Mouse (Mus musculus) ES-CJ7 (cell line): Measurements from ENCODE around the gene Map3k14.
"Not testable (repeated sequence)": the region's sequence is repeated elsewhere in the genome, so short reads cannot be mapped to it uniquely, and the experiment has no call there.

Experiments used
- DNase-seq: peaks from one replicate; pipeline ENCODE4 v3.0.0; 2011; ENCODE audit warnings: low read depth, low spot score

Map3k14 gene

DNA sequence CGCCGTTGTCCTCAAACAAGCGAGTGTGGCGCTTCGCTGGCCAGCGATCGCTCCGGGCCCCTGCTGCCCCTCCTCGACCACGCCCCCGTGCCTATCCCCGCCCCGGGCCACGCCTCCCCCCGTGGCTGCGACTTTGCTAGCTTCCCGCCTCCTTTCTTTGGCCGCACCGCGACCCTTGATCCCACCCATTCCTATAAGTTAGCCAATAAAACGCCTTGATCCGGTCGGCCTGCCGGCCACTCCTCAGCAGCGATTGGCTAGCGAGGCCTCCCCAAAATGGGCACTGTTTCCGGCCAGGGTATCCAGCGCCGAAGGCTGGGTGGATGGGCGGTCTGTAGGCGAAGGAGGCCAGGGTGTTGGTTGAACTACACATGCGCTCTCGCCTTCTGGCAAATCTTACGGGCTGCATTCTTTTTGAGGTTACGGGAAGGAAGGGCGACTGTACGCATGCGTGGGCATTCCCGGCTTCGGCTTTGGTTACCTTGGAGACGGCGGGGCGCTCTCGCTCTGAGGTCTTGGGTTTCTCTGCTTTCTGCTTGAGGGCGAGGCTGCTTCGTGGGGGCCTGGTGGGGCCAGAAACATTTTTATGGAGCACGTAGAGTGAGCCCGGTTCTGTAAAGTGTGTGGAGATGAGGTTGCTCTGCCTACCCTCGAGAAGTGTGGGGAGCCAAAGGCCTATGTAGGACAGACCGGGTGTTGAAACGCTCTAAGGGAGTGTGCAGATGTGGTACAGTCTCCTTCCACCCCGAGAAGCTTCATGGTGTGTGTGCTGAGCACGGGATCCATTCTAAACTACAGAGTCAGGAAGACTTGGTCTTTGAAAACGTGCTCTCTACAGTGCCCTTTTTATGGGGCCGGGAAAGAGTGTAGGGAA, at the start of gene Map3k14:
Map3k14 (minus strand) TSS at position 127 of the 874 bp plus-strand sequence.
- DNase-seq: peak; percentile 99

- no peak for DNase-seq
Measured at GRCm38 (mm10) chr11:103315379-103315778, 48.1 kb upstream of the Map3k14 start.

DNA sequence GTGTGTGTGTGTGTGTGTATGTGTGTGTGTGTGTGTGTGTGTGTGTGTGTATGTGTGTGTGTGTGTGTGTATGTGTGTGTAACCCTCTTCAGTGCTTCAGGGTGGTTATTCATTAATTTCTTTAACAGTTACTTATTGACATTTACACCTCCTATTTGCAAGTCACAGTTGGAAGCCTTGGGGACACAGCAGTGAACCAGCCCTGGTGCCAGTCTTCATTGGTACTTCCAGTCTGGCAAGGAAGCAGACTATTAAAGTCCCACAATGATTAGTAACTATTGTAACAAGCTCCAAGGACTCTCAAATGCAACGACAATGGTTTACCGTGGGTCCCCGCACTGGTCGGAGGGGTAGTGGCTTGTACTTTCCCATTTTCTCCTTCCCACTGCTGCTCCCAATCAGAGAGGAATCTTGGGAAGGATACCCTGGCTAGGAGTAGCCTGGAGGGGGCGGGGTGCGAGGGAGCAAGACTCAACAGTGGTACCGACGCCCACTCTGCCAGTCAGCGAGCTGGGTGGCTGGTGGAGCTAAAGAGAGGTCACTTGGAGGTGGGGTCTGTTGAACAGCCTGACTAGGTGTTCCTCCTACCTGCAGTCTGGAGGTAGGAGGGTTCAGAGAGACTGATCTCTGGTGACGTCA, 47.6 kb upstream of the Map3k14 start:
- no peak for DNase-seq

DNA sequence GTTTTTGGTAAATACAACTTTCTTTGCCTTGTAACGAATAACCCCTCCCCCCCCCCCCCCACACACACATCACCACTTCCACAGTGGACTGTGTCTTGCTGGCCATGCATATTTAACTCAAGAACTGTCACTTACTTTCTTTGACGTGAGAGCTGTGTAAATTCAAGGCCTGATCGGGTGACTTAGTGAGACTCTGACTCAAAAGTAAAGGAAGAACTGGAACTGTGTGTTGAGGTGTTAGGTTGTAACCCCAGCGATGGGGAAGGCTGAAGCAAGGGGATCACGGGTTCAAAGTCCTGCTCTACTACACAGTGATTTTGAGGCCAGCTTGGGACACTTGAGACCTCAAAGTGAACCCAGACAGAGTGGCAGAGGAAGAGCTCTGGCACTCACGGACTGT, 46.3 kb upstream of the Map3k14 start:
- DNase-seq: no peak

- DNase-seq: no peak
Measured at GRCm38 (mm10) chr11:103312655-103313255, 45.5 kb upstream of the Map3k14 start.

GRCm38 (mm10) chr11:103311960-103312611, 44.8 kb upstream of the Map3k14 start:
- no peak for DNase-seq

- no peak for DNase-seq
Measured at GRCm38 (mm10) chr11:103309956-103310574, 42.8 kb upstream of the Map3k14 start.

- DNase-seq: no peak
Measured at GRCm38 (mm10) chr11:103307910-103308309, 40.6 kb upstream of the Map3k14 start.

GRCm38 (mm10) chr11:103304525-103304924, 37.3 kb upstream of the Map3k14 start:
- DNase-seq: no peak

GRCm38 (mm10) chr11:103294772-103295171, 27.5 kb upstream of the Map3k14 start:
- no peak for DNase-seq

GRCm38 (mm10) chr11:103294066-103294465, 26.8 kb upstream of the Map3k14 start:
- no peak for DNase-seq

GRCm38 (mm10) chr11:103292890-103293287, 25.6 kb upstream of the Map3k14 start:
- peak; percentile 48 for DNase-seq

- DNase-seq: peak; percentile 82
Measured at GRCm38 (mm10) chr11:103292152-103292889, 25.0 kb upstream of the Map3k14 start.

- not testable (repeated sequence) for DNase-seq
Measured at GRCm38 (mm10) chr11:103290841-103291240, 23.6 kb upstream of the Map3k14 start.

GRCm38 (mm10) chr11:103288291-103288963, 21.2 kb upstream of the Map3k14 start:
- no peak for DNase-seq

DNA sequence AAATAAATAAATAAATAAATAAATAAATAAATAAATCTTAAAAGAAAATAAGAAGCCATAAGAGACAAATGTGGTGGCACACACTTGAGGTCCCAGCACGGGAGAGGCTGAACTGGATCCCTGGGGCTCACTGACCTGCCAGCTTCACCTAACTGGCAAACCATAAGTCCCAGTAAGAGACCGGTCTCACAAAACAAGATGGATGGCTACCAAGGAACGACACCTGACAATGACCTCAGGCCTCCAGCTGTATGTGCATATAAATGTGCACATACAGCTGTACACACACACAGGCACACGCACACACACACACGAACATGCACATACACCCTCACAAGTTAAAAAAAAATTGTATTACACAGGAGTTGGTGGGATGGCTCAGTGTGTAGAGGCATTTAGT, 19.6 kb upstream of the Map3k14 start:
- DNase-seq: no peak

DNA sequence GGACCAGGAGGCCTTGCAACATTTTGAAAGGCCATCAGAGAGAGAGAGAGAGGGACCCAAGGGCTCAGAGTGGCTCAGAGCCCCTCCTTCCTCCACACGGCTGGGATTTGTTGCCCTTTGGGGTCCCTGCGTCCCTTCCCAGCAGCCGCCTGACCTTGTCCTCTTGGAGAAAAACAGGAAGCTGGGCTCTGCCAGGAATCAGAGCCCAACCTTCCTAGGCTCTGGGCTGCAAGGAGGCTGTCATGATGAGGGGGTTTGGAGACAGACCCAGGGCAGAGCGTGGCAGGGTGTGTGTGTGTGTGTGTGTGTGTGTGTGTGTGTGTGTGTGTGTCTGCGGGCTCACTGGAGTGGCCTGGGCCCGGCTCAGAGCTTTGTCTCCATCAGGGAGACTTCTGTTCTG, 18.7 kb upstream of the Map3k14 start:
- no peak for DNase-seq

DNA sequence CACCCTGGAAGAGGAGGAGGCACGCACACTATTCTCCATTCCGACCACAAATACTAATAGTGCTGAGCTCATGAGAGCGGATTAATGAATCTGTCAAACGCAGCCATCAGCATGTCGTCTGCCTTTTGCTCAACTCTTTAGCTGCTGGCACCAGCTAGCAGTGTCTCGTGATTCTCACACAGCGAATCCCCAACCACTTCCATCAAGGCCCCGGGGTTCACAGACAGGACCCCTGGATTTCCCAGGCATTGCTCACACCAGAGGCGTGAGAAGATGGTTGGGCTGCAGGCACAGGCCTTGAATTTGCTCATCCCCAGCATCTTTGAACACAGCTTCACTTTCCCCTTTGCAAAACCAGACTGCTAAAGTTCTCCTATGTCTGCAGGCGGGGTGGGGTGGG, 18.0 kb upstream of the Map3k14 start:
- no peak for DNase-seq

DNA sequence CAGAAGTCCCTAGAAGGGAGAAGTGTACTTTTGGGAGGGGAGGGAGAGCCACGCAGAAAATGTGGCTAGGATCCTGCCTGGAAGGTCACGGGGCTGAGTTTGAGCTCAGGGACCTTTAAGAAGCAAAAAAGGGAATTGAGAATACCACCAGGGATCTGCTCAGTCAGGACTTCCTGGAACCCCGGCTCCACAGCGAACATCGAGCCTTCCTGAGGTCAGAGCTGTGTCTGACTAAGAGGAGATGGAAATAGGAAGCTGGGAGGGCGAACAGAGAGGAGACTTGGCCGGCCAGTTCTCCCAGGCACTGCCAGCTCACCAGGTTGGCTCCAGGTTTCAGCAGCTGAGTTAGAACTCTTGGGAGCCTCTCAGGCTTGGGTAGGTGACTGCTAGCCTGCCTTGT, 14.5 kb upstream of the Map3k14 start:
- DNase-seq: no peak

GRCm38 (mm10) chr11:103276450-103276849, 9.2 kb upstream of the Map3k14 start:
- no peak for DNase-seq
